Mouse (Mus musculus) limb, embryonic 12.5 days (tissue): ENCODE data around the gene Mthfr. TPM values are rescaled to one million over a fixed set of nuclear protein-coding genes. Genes with fewer than 3 reads are reported as not detected.
"Not testable (repeated sequence)": the region's sequence is repeated elsewhere in the genome, so short reads cannot be mapped to it uniquely, and the experiment has no call there.

Source experiments
- ATAC-seq: fragments of 200-750 bp; cut with Nextera tagmentation; 2 replicates; pipeline ENCODE4 v1.8.0; 2017; ENCODE audit warnings: low read depth, moderate TSS enrichment; ENCODE audit not compliant: insufficient number of reproducible peaks, insufficient read depth, low FRiP score, low TSS enrichment
- H3K27ac ChIP-seq: fragments of 300-500 bp; sonication (generic); 2 replicates; pipeline ENCODE4 v1.5.1; 2016; ENCODE audit warnings: mild to moderate bottlenecking, moderate library complexity
- H3K27me3 ChIP-seq: fragments of 300-500 bp; sonication (generic); 2 replicates; pipeline ENCODE4 v1.6.1; 2016; ENCODE audit warnings: mild to moderate bottlenecking, moderate library complexity
- H3K36me3 ChIP-seq: fragments of 300-500 bp; sonication (generic); 2 replicates; pipeline ENCODE4 v1.6.1; 2016; ENCODE audit warnings: mild to moderate bottlenecking, moderate library complexity
- H3K4me1 ChIP-seq: fragments of 300-500 bp; sonication (generic); replicated peaks from 2 replicates; pipeline ENCODE4 v1.6.1; 2016
- H3K4me2 ChIP-seq: fragments of 300-500 bp; sonication (generic); 2 replicates; pipeline ENCODE4 v1.6.1; 2016; ENCODE audit warnings: mild to moderate bottlenecking, moderate library complexity
- H3K4me3 ChIP-seq: fragments of 300-500 bp; sonication (generic); replicated peaks from 2 replicates; pipeline ENCODE4 v1.5.1; 2016; ENCODE audit warnings: mild to moderate bottlenecking
- H3K9ac ChIP-seq: fragments of 300-500 bp; sonication (generic); replicated peaks from 2 replicates; pipeline ENCODE4 v1.6.1; 2016; ENCODE audit warnings: mild to moderate bottlenecking, moderate library complexity
- H3K9me3 ChIP-seq: fragments of 300-500 bp; sonication (generic); 2 replicates; pipeline ENCODE4 v1.6.1; 2016; ENCODE audit warnings: mild to moderate bottlenecking, moderate library complexity
- WGBS: fragments of 180-500 bp; shearing (Covaris S2); methylation state at CpG from one replicate; pipeline ENCODE4 v1.1.7; 2016; 5-methylcytosine and 5-hydroxymethylcytosine counted together
- polyA plus RNA-seq: library from polyadenylated mRNA; unstranded; fragments of >200 nt; fragmentation: Nextera tagmentation; extraction: Ambion mirVana; gene quantifications from 2 replicates; pipeline ENCODE4 v1.2.1, GENCODE M21; 2016

Mthfr gene
- polyA plus RNA-seq, 1 experiment from 2014 or later: 27.3 TPM

DNA sequence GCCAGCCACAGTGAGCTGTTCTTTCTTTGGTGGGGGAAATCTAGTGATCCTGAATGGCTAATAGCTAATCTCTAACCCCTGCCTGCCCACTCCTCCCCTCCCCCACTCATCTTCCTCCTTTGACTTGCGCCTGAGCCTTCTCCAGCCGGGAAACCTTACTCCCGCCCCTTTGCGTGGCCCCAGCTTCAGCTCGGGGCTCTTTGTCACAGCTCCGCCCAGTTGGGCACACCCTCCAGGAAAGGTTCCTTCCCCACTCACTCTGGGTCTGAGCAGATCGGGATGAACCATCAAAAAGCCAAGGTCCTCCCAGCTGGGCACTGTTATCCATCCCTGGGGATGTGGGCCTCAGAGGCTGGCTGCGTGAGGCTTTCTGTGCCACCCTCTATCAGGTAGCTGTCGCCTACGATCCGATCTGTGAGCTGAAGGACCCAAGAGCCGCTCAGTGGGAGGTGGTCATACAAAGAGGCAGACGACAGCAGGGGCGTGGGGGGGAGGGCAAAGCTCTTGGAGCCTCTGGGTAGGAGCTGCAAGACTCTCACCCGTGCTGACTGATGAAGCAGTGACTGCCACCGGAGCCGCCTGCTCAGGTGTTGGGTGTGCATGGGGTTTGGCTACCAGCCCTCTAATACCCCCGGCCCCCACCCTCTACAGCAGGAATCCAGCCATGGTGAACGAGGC, 2.2 kb downstream of the Mthfr start:
- H3K4me3 ChIP-seq: peak overlapping the region; percentile 50
- peak overlapping the region; percentile 84 for H3K4me2 ChIP-seq
- peak; percentile 53 for ATAC-seq
- H3K9me3 ChIP-seq: no peaks in the 10 kb centered on the region
- peak overlapping the region; percentile 86 for H3K27ac ChIP-seq
- peak overlapping the region; percentile 65 for H3K9ac ChIP-seq
- WGBS: 1% methylated on average over 19 of the region's 19 CpGs
- H3K27me3 ChIP-seq: no peaks in the 10 kb centered on the region
- peaks cover 42% of the 10 kb centered on the region for H3K4me1 ChIP-seq
- peaks cover 37% of the 10 kb centered on the region for H3K36me3 ChIP-seq

DNA sequence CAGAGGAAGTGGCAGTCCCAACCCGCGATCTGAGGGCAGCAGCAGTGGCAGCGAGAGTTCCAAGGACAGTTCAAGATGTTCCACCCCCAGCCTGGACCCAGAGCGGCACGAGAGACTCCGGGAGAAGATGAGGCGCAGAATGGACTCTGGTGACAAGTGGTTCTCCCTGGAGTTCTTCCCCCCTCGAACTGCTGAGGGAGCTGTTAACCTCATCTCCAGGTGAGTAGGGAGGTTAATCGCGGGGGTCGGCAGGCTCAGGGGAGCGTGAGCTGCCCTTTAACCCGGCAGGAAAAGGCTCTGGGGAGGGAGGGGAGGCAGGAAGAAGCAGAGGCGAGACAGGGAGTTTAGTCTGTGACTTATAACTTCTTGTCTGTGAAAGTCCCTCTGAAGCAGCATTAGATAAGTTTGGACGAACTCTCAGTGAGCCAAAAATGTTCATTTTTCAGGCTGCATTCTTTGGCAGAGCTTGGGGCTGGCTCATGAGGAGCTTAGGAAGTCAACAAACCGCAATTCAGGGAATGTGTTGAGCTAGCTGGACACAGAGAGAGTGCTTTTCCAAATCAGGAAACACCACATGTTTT, 2.8 kb downstream of the Mthfr start:
- no peaks in the 10 kb centered on the region for H3K27me3 ChIP-seq
- H3K4me1 ChIP-seq: peaks cover 42% of the 10 kb centered on the region
- peak overlapping the region; percentile 84 for H3K4me2 ChIP-seq
- H3K36me3 ChIP-seq: peaks cover 35% of the 10 kb centered on the region
- peak overlapping the region; percentile 50 for H3K4me3 ChIP-seq
- no peaks in the 10 kb centered on the region for H3K9me3 ChIP-seq
- peak overlapping the region; percentile 65 for H3K9ac ChIP-seq
- no peak for ATAC-seq
- H3K27ac ChIP-seq: peak overlapping the region; percentile 86
- WGBS: 4% methylated on average over 16 of the region's 16 CpGs

DNA sequence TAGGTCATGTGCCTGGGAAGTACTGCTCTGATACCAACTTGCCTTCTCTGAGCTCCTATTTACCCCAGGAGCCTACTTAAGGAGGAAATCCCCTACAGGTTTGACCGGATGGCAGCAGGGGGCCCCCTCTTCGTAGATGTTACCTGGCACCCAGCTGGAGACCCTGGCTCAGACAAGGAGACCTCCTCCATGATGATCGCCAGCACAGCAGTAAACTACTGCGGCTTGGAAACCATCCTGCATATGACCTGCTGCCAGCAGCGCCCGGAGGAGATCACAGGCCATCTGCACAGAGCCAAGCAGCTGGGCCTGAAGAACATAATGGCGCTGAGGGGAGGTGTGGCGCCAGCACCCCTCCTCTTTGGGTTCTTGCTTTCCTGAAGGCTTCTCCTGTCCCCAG, 4.5 kb downstream of the Mthfr start:
- H3K27me3 ChIP-seq, H3K4me2 ChIP-seq, H3K9ac ChIP-seq, ATAC-seq, H3K27ac ChIP-seq, H3K9me3 ChIP-seq, H3K4me3 ChIP-seq: not testable (repeated sequence)
- Histone ChIP-seq H3K36me3 (peaks cover 51% of the 10 kb centered on the region), H3K4me1 (peaks cover 31% of the 10 kb centered on the region)
- 88% methylated on average over 7 of the region's 8 CpGs for WGBS

DNA sequence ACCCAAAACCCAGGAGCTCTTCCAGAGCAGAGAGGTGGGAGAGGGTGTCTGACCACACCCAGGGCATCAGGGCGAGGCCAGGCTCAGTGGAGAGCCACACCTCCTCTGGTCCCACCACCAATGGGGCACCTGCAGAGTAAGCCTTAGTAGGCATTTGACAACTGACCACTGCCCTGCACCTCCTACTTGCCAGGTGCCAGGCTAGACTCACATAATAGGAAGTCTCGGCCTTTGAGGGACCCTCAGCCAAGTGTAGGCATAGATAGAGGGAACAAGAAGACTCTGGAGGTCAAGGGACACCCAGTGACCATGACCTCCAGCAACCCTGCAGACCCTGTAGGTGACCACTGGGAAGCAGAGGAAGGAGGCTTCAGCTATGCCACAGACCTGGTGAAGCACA, 5.2 kb downstream of the Mthfr start:
- no peak overlapping the region for H3K9ac ChIP-seq
- no peaks in the 10 kb centered on the region for H3K9me3 ChIP-seq
- H3K4me1 ChIP-seq: peaks cover 31% of the 10 kb centered on the region
- no peak for ATAC-seq
- no peak overlapping the region for H3K27ac ChIP-seq
- H3K4me2 ChIP-seq: no peak overlapping the region
- peaks cover 59% of the 10 kb centered on the region for H3K36me3 ChIP-seq
- WGBS: 87% methylated on average over 2 of the region's 2 CpGs
- H3K27me3 ChIP-seq: no peaks in the 10 kb centered on the region
- no peak overlapping the region for H3K4me3 ChIP-seq

DNA sequence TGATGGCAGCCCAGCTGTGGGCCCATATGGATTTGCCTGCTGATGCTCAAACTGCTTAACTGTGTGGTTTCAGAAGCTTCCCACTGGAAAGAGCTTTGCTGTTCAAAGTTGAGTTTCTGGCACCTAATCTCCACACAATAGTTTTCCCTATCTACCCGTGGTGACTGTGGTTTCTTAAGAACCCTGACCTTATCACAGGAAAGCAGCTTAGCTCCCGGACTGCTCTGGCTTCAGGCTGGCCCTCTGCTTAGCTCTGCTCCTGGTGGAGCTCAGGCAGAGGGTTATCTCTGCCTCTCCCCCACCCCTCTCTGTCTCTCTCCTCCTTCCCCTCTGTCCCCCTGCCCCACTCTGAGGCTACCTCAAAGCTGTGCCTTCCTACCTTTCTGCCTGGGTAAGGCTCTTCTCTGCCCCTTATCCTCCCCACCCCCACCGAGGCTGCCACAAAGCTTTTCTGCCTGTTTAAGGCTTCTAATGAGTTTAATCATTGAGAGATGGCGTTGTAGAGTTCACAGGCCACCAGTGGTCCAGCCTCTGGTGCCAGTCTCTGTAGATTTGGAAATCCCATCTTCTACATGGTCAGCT, 7.7 kb downstream of the Mthfr start:
- H3K36me3 ChIP-seq: peaks cover 83% of the 10 kb centered on the region
- H3K4me3 ChIP-seq: no peak overlapping the region
- 66% methylated on average over 4 of the region's 4 CpGs for WGBS
- H3K9me3 ChIP-seq: no peaks in the 10 kb centered on the region
- no peak overlapping the region for H3K4me2 ChIP-seq
- H3K4me1 ChIP-seq: peaks cover 10% of the 10 kb centered on the region
- no peak for ATAC-seq
- no peak overlapping the region for H3K9ac ChIP-seq
- H3K27me3 ChIP-seq: no peaks in the 10 kb centered on the region
- H3K27ac ChIP-seq: no peak overlapping the region

DNA sequence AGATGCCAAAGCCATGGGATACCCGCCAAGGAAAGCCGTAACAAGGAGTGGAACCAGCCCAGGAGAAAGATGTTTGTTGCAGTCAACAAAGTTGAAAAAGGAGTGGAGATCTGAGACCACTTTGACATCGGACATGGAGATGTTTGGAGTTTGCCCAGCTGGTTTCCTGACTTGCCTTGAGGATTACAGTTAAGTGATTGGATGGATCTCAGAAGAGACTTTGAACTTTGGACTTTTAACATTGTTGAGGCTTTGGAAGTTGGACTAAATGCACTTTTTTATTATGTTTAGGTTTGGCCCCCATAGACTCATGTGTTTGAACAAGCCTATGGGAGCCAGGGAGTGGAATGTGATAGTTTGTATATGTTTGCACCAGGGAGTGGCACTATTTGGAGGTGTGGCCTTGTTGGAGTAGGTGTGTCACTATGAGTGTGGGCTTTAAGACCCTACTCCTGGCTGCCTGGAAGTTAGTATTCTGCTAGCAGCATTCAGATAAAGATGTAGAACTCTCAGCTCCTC, 11.6 kb downstream of the Mthfr start:
- H3K4me2 ChIP-seq, H3K4me3 ChIP-seq, H3K9me3 ChIP-seq, H3K9ac ChIP-seq, H3K4me1 ChIP-seq, H3K27ac ChIP-seq, ATAC-seq, H3K27me3 ChIP-seq: not testable (repeated sequence)
- peaks cover 97% of the 10 kb centered on the region for H3K36me3 ChIP-seq
- WGBS: 91% methylated on average over 3 of the region's 3 CpGs

DNA sequence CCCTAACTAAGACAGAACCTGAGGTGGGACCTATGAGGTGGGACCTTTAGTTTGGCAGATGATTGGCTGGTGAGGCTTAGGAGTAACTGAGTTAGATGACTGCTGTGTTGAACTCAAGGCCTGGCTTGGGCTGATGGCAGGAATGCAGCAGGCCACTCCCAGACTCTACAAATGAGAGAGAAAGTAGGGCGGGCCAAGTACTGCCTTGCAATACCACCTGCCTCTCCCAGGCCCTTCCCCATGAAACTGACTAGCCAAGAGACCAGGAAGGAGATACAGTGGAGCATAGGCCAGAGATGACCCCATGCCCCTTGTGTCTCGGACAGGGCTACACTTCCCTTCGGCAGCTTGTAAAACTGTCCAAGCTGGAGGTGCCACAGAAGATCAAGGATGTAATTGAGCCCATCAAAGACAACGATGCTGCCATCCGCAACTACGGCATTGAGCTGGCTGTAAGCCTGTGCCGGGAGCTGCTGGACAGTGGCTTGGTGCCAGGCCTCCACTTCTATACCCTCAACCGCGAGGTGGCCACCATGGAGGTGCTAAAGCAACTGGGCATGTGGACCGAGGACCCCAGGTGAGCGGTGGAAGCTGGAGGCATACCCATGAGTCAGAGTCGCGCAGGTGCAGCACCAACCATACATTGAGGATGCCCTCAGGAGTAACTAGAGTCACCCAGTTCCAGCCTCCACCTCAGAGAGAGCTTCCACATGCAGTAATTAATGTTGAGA, 12.3 kb downstream of the Mthfr start:
- WGBS: 73% methylated on average over 13 of the region's 13 CpGs
- Histone ChIP-seq H3K9me3 (no peaks in the 10 kb centered on the region), H3K4me2 (no peak overlapping the region), H3K27me3 (no peaks in the 10 kb centered on the region), H3K4me1 (no peaks in the 10 kb centered on the region), H3K27ac (no peak overlapping the region), H3K4me3 (no peak overlapping the region), H3K36me3 (peaks cover 97% of the 10 kb centered on the region), H3K9ac (no peak overlapping the region)
- no peak for ATAC-seq

DNA sequence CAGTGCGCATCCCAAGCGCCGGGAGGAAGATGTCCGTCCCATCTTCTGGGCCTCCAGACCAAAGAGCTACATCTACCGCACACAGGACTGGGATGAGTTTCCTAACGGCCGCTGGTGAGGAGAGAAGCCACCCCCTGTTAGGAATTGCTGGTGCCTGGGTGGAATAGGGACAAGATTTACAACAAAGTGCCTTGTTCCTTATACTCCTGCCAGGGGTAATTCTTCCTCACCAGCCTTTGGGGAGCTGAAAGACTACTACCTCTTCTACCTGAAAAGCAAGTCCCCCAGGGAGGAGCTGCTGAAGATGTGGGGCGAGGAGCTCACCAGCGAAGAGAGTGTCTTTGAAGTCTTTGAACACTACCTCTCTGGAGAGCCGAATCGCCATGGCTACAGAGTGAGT, 13.0 kb downstream of the Mthfr start:
- Histone ChIP-seq H3K36me3 (peaks cover 99% of the 10 kb centered on the region), H3K4me3 (no peak overlapping the region), H3K27me3 (no peaks in the 10 kb centered on the region), H3K4me2 (no peak overlapping the region), H3K9ac (no peak overlapping the region), H3K9me3 (no peaks in the 10 kb centered on the region), H3K27ac (no peak overlapping the region), H3K4me1 (no peaks in the 10 kb centered on the region)
- 90% methylated on average over 11 of the region's 11 CpGs for WGBS
- no peak for ATAC-seq

DNA sequence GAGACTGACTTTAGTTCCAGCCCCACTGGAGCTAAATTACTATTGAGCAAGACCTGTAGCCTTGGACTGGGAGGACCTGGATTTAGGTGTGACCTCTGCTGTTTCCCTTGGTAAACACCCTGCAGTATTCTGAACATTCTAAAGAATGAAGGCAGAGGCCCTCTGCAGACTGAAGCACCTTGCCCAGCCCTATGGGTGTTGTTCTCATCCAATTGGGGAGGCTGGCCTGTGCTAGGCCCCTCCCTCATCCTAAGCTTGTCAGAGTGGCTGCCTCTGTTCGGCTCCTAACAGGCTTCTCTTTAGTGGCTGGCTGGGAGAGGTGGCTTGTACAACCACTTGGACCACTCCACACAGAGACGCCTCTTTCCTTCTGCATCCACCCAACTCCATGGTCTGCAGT, 14.1 kb downstream of the Mthfr start:
- Histone ChIP-seq H3K36me3 (peaks cover 99% of the 10 kb centered on the region), H3K9ac (no peak overlapping the region), H3K4me1 (no peaks in the 10 kb centered on the region), H3K4me3 (no peak overlapping the region), H3K4me2 (no peak overlapping the region), H3K9me3 (no peaks in the 10 kb centered on the region), H3K27ac (no peak overlapping the region), H3K27me3 (no peaks in the 10 kb centered on the region)
- ATAC-seq: no peak
- WGBS: 81% methylated on average over 2 of the region's 2 CpGs

DNA sequence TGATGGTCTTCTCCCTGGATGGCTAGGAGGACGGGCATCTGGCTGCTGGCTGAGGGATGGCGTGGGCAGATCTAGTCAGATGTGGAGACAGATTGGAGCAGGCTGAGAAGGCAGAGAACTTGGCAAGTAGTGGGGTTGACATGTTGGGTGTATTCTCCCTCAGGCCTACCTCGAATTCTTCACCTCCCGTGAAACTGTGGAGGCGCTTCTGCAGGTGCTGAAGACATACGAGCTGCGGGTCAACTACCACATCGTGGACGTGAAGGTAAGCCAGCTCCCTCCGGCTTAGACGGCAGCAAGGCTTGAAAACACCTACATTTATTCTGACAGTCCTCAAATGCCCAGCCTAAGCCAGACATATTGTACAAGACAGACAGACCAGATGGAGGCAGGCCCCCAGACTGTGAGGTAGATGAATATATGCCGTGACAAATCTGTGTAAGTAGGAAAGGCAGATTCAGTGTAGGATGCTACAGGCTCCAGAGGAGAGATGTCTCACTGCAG, 14.6 kb downstream of the Mthfr start:
- Histone ChIP-seq H3K27ac (no peak overlapping the region), H3K4me2 (no peak overlapping the region), H3K4me3 (no peak overlapping the region), H3K27me3 (no peaks in the 10 kb centered on the region), H3K9ac (no peak overlapping the region), H3K36me3 (peaks cover 99% of the 10 kb centered on the region), H3K4me1 (no peaks in the 10 kb centered on the region), H3K9me3 (no peaks in the 10 kb centered on the region)
- no peak for ATAC-seq
- 92% methylated on average over 12 of the region's 12 CpGs for WGBS
